Mouse (Mus musculus): ENCODE measurements around the gene Tmem102.
A peak's percentile ranks its signal among the peaks of the same experiment; 100 is the strongest.

The Tmem102 gene

DNA sequence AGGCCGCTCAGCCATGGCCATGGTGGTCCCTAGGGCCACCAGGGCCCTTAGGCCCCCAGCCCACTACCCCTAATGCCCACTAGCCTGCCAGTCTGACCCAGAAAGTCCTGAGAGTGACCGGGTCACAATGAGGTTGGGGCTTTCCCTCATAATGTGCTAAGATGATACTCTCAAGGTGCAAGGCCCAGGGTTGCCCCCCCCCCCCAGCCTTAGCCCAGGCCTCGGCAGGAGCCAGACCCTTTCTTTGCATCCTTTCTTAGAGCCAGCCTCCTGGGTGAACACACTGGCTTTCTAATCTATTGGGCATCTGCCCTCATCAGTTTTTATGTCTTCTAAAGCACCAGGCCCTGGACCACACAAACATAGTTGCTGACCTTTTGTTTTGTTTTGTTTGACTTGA, 16.7 kb upstream of the Tmem102 start, which contains the start of gene Spem1:
TSS of gene Spem1 (minus strand) at position 101 of the 400 bp plus-strand sequence.
- no peak for DNase-seq (ENCODE audit: low spot score in 2 of 2)

DNA sequence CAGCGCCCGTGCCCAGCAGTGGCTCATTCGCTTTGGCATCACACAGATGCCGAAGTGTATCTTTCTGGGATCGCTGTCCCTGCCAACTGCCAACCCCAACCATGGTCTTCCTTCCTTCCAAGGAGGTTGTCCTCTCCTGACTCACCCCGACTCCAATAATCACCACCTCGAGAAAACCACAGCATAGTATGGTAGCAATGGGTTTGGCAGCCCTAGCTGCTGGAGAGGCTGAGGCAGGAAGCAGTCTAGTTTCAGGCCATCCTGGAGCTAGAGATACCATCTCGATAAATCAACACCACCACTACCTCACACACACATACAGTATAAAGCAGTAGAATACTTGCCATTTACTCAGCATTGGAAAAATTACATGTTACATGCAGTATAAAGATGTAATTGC, 13.4 kb upstream of the Tmem102 start:
- no peak for DNase-seq (ENCODE audit: low spot score in 2 of 2)

- no peak for DNase-seq (ENCODE audit: low spot score in 2 of 2)
Observed at GRCm38 (mm10) chr11:69818365-69818764, 12.9 kb upstream of the Tmem102 start, which contains the start of gene Spem2. Gene Spem2, minus strand, starts transcription at chr11:69818465.

DNA sequence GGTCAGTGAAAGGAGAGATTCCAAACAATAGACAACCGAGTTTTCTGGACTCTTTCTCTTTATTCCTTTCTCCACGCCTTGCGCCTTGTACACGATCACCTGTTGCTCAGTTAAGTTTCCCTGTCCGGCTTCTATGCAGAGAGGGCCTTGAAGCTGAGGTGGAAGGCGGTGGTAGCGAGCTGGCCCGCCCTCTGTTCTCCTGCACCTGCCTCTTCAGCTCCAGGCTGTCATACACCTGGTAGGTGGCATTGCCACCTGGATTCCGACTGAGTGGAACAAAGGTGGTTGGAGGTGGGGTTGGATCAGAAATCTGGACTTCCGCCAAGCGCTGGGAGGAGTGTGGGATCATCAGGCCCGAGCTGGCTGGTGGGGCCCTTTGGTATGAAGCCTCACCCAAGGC, 11.1 kb upstream of the Tmem102 start:
- no peak for DNase-seq (ENCODE audit: low spot score in 2 of 2)

GRCm38 (mm10) chr11:69815155-69815554, 9.7 kb upstream of the Tmem102 start, which contains the start of gene Gm39566:
Gene Gm39566, minus strand, starts transcription at chr11:69815298.
- DNase-seq (ENCODE audit: low spot score in 2 of 2) = no peak

GRCm38 (mm10) chr11:69810280-69810679, 4.9 kb upstream of the Tmem102 start:
- DNase-seq (ENCODE audit: low spot score in 2 of 2) = no peak

DNA sequence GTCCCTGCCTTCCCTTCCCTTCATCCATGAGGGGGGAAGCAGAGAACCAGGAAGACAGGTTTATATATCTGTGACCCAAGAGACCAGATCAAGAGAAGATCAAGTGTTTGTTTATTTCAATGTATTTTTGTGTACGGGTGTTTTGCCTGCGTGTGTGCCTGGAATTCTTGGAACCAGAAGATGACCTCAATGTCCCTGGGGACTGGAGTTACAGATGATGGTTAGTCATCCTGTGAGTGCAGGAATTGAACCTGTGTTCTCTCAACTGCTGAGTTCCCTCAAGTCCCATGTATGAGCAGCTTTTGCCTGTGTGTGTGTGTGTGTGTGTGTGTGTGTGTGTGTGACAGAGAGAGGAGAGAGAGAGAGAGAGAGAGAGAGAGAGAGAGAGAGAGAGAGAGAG, 2.2 kb upstream of the Tmem102 start:
- no peak for DNase-seq (ENCODE audit: low spot score in 2 of 2)

- DNase-seq (ENCODE audit: low spot score in 2 of 2) = no peak
Observed at GRCm38 (mm10) chr11:69806378-69806777, 954 bp upstream of the Tmem102 start.

DNA sequence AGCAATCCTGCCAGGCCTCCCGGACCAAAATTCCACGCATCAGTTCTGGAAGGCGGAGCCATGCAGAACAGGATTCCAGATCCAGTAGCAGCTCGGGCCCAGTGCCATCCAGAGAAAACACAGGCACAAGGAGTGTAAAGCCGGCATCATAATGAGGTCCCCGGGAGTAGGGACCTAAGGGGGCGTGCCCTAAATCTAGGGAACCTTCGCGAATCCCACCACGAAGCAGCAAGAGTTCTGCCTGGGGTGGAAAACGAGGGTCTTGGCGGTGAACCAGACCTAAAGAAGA, 828 bp downstream of the Tmem102 start:
- DNase-seq (ENCODE audit: low spot score in 2 of 2) = no peak

DNA sequence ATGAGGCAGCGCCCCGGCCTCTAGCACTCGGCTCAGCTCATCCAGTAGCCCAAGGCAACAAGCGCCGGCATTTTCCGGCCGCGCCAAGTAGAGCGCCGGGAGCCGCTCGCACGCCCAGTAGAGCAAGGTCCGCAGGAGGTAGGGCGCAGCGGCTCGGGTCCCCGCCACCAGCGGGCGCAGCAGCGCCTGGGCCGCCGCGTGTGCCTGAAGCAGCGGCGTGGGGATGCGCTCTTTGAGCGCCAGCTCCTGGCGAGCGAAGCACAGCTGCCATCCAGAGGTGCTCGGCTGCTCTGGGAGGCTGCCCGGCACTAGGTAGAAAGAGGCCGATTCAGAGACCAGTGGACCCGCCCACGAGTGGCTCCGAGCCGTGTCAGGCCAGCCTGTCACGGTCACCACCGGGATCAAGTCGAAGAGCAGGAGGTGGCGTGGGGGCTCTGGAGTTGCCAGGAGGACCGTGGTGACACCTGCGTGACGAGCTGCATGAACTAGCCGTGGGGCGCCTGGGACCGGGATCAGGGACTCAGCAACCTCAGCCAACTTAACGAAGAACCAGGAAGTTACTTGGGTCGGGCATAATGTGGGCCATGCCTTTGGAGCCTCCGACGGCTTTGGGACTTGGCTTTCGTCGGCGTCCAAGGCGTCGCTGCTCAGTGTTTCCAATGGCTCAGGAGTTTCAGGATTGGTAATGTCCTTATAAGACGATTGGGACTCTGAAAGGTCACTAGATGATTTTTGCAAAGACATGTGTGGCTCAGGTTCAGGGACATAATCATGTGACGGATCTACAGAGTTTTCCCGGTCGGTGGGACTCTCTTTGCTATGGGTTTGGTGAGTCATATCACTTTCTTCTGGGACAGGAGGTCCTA, 1.4 kb downstream of the Tmem102 start:
- peak in 1 of 2 experiments; percentile 59 for DNase-seq (ENCODE audit: low spot score in 2 of 2)

GRCm38 (mm10) chr11:69803328-69803727, 2.1 kb downstream of the Tmem102 start:
- DNase-seq (ENCODE audit: low spot score in 2 of 2) = no peak

GRCm38 (mm10) chr11:69802648-69803105, 2.7 kb downstream of the Tmem102 start:
- peak in 1 of 2 experiments; percentile 60 for DNase-seq (ENCODE audit: low spot score in 2 of 2)

- no peak for DNase-seq (ENCODE audit: low spot score in 2 of 2)
Observed at GRCm38 (mm10) chr11:69801379-69801977, 3.9 kb downstream of the Tmem102 start, which contains the start of gene Fgf11. Gene Fgf11, minus strand, starts transcription at chr11:69801857.

DNA sequence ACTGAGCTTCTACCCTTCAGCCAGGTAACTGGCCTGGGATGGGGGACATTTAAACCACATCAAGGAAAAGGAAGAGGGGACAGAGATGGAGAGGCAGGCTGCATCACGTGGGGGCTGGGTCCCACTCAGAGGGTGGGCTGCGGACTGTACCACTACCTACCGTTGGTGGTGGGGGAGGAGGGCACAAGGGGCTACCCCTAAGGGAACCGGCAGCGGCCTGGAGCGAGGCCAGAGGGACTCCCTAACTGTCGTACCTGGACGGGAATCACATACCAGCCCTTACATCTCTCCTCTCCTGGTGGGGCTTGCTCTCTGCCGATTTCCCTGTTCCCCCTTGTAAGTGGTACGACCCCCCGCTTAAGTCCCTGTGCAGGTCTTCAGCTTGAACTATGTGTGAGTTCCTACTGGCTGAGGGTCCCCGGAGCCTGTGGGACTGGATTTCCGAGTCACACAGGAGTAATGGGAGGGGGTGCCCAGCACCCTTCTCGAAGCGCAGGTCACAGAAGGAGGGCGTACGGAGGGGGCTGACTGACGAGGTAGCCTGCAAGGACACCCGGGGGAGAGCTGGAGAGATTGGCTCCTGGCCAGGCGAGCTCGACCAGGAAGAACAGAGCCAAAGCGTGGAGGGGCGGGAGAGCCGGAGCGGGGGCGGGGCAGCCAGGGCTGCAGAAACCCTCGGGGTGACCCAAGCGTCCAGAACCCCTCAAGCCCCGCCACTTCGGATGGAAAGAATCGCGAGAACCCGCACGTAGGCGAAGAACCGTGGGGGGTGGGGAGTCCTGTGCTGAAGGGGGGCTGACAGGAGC, 4.8 kb downstream of the Tmem102 start:
- no peak for DNase-seq (ENCODE audit: low spot score in 2 of 2)

DNA sequence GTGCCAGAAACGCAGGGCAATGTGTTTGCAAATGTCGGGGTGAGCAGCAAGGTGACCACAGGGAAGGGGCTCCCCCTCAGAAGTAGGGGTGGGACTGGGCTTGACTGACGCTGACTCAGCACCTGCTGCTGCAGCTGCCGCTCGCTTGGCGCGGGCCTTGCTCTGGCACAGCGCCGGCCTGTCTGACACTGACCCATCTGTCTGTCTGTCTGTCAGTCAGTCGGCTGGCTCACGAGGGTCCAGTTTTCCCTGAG, 5.4 kb downstream of the Tmem102 start:
- no peak for DNase-seq (ENCODE audit: low spot score in 2 of 2)

- DNase-seq (ENCODE audit: low spot score in 2 of 2) = no peak
Observed at GRCm38 (mm10) chr11:69799394-69800137, 5.9 kb downstream of the Tmem102 start.

GRCm38 (mm10) chr11:69797924-69798323, 7.5 kb downstream of the Tmem102 start:
- no peak for DNase-seq (ENCODE audit: low spot score in 2 of 2)

- no peak for DNase-seq (ENCODE audit: low spot score in 2 of 2)
Observed at GRCm38 (mm10) chr11:69795983-69796435, 9.4 kb downstream of the Tmem102 start.

DNA sequence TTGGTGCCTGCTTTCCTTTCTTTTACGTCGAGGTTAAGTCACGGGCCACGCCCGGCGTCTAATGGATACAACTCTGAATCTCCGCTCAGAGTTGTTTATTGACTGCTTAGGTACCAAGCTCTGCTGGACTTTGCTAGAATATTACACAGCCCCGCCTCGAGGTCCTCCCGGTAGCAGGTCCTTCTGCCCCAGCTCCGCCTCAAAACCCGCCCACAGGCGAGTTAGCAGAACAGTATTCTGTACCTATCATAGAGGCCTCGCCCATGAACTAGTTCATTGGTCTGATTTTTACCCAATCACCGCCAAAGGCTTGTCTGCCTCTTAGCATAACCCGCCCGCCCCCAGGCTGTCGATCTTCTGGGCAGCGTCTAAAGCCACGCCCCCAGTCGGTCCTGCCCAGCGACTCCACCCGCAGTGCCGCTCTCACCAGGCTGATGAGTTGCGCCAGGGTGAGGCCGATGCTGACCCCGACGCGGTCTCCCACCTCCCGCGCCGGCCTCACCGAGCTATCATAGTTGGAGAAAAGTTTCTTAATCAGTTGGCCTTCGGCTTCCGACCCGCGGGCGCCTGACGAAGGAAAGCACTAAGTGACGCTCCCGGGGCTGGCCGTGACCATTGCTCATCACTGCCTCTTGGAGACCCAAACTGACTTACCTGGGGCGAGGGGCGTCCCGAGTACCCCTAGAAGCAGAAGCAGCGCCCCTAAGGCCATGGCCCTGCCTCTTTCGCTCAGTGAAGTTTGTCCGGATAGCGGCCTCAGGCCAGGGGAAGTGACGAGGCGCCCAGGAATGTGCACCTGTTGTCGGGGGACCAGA, 10.0 kb downstream of the Tmem102 start, which contains the start of gene Chrnb1:
TSS of gene Chrnb1 (minus strand) at position 776 of the 815 bp plus-strand sequence.
- peak; percentile 86 to 92 for DNase-seq (ENCODE audit: low spot score in 2 of 2)

GRCm38 (mm10) chr11:69793429-69793828, 12.0 kb downstream of the Tmem102 start:
- no peak for DNase-seq (ENCODE audit: low spot score in 2 of 2)

DNA sequence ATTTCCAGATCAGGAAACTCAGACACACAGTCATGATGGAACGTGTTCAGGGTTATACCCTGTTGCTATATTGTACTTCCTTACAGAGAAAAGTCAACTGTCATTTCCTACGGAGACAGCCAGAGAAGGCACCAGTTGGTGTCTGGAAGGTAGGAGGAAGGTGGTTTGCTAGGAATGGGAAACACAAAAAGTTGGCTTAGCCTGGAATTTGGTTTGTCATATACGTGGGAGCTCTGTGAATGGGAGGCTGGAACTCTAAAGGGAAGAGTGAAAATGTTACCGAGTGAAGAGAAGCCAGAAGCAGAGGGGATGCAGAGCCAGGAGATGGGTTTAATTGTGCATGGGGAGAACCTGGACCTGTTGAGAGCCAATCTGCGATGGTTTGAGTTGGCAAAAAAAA, 14.0 kb downstream of the Tmem102 start:
- no peak for DNase-seq (ENCODE audit: low spot score in 2 of 2)
